Mouse (Mus musculus) layer of hippocampus, adult 9-11 months (tissue): Measurements from ENCODE around the gene Siah3.
A peak's percentile ranks its signal among the peaks of the same experiment; 100 is the strongest.

Experiments used
- DNase-seq: peaks from one replicate; pipeline ENCODE4 v3.0.0; 2022

The Siah3 gene

GRCm38 (mm10) chr14:75468941-75469340 is 13.2 kb downstream of the Siah3 start:
- no peak for DNase-seq

GRCm38 (mm10) chr14:75473061-75473930 is 17.5 kb downstream of the Siah3 start:
- peak; percentile 39 for DNase-seq

DNA sequence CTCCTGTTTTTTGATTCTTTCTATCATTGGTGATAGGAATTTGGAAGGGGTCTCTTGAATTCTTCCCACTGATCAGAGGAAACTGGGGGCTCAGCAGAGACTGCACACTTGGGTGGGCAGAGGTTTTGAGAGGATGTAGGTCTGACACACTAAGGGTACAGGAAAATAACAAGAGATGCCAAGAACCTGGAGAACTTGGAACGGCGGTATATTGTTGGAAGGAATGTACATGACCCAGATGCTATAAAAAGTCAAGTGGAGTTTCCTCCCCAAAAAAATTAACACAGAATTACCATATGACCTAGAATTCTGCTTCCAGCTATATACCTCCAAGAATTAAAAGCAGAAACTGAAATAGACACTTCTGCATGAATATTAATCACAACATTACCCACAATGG is 20.1 kb downstream of the Siah3 start:
- no peak for DNase-seq

- DNase-seq, result no peak
Measured at GRCm38 (mm10) chr14:75482231-75483175, 26.7 kb downstream of the Siah3 start.

DNA sequence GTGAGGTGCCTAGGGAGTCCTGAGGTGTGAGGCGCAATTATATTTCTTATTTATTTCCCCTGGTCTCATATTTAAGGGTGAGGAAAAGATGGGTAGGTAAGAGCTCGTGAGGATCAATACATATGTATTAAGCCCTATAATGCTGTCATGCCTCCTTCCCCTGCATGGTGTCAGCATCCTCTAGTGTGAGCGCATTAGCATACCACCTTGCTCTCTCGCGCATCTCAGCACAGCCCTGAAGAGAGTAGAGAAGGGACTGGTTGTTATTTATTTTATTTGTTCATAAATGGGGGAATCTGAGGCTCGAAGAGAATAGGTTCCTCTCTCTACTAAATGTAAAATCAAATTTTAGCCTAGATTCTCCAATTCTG is 27.4 kb downstream of the Siah3 start:
- DNase-seq, result no peak

DNA sequence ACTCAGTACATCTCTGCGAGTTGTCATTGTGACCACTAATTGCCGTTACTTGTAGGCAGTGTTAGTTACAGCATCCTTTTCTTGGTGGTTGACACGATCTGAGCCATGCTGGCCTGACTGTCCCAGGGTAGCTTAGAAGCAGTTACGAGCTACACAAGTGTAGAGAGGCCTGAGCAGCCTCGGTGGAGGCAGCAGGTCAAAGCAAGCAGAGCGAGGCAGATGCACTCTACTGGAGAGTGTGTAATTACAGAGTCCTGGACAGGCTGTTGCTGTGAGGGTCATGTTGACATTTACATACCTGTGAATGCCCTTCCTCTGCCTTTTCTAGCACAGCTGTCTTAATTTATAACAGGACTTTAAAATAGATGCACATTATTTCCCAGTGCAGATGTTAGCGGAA is 32.1 kb downstream of the Siah3 start:
- no peak for DNase-seq

DNA sequence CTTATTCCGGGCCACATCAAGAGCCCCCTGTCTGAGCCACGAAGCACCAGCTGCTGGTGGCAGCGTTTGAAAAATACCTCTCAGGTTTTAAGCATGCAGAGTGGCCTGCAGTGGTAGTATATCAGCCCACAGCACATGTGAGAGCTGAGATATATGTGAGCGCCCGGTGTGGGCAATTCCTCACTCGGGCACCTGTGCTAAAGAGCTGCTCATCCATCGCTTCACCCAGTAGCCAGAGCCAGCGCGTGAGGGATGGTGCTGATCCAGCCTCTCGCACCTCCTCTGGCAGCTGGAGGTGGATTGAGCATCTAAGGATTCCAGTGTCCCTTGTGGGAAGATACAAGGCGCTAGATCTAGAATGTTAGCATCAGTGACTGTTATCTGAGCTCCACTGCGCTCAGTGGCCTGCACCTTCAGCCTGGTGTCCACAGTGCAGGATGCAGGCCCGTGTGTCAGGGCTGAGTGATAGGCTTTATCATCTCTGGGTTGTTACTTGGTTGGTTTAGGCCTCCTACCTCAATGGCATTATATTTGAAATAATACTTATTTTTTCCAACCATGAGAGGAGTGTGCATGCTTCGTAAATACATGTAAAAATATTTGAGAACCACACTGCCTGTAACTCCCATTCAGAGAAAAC is 37.9 kb downstream of the Siah3 start:
- no peak for DNase-seq

DNA sequence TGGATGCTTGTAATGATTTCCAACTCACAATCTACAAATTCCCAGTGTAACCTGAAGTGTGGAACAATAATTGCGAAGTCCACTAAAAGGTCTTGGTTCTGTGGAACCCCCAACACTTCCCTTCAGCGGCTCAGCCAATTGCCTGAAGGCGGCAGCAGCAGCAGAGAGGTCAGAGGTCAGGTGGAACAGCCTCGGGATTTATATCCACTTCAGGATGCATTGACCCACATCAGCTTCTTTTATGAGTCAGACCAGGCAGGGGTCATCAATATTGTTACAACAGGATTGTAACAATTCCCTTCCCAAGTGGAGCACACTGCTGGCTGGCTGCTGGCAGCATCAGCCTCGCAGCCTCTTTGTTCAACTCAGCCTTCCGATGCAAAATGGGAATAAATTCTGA is 39.1 kb downstream of the Siah3 start:
- no peak for DNase-seq

DNA sequence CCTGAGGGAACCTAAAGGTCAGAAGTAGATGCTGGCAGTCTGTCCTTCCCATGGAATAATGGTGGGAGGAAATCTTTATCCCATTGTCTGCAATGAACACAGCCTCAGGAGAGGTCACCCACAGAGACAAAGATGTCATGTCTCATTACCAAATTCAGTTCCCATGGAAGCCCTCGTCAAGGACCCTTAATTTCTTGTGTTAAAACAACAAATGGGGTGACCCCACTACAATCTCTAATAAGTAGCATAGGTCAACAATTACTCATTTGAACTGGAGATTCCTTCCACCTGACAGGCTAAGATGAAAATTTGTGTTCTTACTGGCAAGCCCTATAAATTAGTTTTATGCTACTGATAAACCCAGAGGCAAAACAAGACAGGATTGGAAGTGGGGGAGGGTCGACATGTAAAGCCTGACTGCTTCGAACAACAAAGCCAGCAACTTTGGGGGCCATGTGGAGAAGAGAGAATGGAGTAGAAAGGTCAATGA is 45.8 kb downstream of the Siah3 start:
- no peak for DNase-seq

DNA sequence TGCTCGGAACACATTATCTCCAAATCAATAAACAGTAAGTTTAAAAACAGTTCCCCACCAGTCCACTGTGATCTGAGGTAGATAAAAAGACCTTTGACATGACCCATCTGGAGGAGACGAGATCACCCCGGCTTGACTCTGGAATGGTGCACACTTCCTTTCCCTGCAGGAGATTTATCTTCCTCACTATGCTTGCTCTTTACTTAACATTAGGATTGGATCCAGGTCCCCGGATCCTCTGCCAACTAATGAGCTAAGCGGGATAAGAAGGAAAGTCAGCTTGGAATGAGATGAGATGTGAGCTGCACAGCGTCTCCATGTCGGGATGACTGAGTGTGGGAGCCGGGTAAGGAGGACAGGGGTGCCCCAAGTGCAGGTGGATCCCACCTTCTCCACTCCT is 46.7 kb downstream of the Siah3 start:
- peak; percentile 18 for DNase-seq

DNA sequence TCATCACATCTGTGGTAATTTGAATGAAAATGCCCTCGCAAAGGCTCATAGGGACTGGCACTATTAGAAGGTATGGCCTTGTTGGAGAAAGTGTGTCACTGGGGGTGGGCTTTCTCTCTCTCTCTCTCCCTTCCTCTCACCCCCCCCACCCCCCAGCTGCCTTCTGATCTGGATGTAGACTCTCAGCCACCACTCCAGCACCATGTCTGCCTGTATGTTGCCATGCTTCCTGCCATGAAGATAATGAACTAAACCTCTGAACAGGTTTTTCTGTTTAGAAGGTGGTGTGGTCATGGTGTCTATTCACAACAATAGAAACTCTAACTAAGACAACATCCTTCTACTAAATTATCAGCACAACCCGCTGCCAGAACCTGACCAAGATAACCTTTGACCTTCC is 48.5 kb downstream of the Siah3 start:
- DNase-seq, result no peak

GRCm38 (mm10) chr14:75505126-75505840 is 49.5 kb downstream of the Siah3 start:
- no peak for DNase-seq

DNA sequence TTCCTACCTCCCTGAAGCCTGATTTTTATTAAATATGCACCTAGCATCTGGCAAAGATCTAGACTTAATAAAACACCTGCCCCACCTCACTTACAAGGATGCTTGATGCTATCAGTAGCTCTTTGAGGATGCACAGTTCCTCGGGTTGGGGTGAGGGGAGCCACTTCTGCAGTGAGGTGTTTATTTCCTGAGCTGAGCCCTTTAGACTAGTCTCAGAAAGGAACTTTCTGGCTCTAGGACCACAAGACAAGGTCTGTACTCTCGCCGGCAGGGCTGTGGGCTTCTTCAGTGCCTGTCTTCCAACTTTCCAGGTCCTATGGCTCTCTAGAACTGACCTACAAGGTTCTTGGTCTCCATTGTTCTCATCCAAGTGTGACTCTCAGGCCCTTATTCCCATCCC is 50.5 kb downstream of the Siah3 start:
- DNase-seq, result no peak

DNA sequence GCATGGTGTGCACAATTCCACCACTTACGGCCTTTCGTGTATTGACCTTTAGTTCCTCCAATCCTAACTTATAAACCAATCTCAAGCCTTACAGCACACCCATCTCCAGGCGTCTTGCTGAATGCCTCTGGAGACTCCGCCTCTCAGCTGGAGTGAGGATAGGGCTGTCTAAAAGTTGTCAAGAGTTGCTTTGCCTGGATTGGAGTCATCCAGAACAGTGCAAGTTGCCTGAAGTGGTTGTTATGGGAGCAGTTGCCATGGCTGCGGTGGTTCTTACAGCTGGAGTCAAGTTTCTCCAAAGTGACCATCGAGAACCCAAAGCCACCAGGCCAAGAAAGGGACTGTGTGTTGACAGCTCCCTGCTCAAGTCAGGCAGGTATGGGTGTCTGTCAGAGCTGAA is 54.3 kb downstream of the Siah3 start:
- DNase-seq, result no peak

DNA sequence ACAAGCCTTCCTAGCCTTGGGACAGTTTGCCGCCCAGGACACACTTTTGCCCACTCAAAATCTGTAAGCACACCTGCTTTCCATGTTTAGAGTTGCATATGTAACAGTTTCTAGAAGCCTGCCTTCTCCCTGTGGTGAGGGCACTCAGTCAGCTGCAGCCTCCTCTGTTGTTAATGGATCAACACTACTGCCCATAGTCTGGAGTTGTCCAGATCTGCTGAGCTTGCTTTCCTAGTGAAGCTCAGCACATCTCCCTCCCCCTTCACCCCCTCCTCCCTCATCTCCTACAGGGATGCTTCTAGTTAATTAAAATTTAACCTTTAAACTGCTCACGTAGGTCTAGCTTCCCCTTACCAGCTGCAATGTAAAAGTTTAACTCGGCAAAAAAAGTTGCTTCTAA is 57.2 kb downstream of the Siah3 start:
- DNase-seq, result no peak

DNA sequence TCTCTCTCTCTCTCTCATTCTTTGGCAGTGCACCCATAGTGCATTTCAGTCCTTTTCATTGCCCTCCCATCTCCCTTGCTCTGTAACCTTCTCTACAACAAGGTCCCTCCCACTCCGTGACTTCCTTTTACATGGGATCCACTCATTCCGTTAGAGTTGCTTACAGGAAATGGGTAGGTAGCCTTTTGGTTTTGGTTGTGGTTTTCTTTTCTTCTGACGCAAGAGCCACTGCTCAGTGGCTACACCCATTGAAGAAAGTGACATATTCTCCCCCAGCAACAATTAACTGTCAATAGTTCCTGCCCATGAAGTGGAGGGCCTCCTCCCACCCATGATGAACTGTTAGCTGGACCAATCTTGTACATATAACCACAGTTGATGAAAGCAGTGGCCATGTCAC is 60.4 kb downstream of the Siah3 start:
- DNase-seq, result no peak

DNA sequence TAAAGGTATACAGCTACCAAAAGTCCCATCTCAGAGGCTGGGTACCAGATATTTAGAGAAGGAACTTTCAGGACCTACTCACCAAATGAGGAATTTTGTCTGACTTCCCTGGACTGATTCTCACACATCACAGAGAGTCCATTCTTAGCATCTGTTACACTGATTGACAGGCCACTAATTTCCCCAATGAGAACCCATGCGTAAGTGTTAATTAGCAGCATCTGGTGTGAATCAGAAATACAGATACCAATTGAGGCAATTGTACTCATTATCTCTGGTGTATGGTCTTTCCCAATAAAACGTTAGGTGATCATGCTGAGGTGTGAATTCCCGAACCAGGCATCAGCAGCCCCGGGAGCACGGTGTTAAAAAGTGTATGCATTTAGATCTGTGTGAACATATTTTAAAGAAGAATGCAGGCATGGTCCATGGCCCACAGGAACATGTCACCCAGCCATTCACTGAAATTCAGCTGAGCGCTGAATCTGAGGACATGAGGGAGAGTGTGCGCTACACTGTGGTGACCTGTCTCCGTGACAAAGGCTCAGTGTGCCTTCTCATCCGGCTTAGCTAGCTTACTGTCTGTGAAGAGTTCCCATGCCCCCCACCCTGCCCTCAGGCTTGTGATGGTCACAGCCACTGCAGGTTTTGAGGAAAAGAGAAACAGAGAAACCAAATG is 61.3 kb downstream of the Siah3 start:
- DNase-seq, result no peak

DNA sequence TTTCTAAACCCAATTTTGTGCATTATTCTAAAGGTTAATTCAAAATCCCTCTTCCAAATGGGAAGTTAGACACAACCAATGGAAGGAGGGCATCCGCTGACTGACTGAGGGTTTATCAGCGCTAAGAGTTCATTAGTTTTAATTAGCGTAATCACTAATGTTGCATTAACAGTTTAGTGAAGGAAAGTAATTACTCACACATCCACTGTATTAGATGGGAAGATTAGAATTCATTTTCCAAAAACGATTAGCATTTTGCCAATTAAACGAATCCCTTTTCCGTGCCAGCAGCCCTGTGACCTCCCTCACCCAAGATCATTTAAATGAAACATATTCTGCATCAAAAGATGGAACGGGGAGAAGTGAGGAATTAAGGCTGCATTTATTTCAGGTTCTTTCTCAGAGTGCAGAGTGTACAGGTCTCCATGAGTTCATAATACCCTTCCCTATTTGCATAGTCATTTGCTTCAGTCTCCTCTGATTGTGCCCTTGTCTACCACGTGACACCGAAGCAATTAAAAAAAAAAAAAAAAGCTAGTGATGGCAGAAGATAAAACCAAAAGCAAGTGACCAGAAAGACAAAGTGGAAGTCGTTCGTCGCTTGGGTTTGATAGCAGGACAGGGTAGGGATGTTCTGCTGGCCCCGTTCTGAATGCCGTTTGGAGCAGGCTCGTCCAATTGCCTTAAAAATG is 62.6 kb downstream of the Siah3 start:
- DNase-seq, result no peak

DNA sequence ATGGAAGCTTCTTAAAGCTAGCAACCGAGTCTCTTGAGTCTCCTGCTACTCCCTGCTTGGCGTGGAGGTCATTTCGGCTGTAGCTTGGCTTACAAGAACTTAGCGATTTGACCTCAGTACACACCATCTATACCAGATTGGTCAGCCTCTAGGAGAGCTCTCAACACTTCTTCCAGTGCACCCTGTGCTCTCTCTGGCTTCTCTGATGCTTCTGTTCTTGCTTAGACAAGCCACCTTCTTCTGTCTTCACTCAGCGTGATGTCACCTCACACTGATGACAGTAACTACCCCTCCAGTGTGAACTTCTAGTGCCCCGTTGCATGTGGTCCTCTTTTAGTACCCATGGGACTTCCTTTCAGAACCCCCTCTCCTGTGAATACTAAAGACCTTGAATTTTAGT is 63.1 kb downstream of the Siah3 start:
- DNase-seq, result no peak

DNA sequence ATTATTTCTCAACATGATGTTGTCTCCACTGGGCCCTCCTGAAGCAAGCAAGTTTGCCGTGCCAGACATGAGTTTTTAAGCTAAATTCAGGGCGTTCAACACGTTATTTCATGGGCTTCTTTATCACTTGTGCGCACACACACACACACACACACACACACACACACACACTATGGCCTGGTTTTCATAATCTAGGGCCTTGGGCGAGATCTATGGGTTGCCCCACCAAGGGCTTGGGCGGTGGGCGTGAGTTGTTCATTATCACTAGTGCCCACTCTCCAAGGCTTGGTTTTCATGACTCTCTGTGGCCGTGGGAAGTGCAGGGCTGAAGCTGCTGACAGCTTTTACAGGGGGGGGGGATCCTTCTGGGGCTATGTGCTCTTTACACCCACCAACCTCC is 63.9 kb downstream of the Siah3 start:
- no peak for DNase-seq

DNA sequence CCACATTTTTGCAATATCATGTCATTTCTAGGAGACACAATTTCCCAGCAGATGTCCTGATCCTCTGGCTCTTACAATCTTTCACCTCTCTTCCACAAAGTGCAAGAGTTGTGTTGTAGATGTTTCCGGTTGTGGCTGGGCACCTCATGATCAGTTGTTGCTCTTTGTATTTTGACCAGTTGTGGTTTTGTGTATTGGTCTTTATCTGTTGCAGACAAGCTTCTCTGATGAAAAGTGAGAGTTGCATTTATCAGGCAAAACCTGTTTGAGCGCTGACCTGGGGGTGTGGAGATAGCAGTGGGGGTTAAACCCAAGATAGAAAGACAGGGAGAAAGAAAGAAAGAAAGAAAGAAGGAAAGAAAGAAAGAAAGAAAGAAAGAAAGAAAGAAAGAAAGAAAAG is 68.9 kb downstream of the Siah3 start:
- no peak for DNase-seq
